Mouse (Mus musculus) brown adipose tissue, adult 24 weeks (tissue): ENCODE results near the gene Nup210l. TPM values are rescaled to one million over a fixed set of nuclear protein-coding genes. Genes with fewer than 3 reads are reported as not detected.
"Not testable (repeated sequence)": the region's sequence is repeated elsewhere in the genome, so short reads cannot be mapped to it uniquely, and the experiment has no call there.

Experiments
- H3K27ac ChIP-seq: fragments of 200-500 bp; replicated peaks from 2 replicates; pipeline ENCODE4 v1.5.1; 2012; ENCODE audit warnings: low read depth, mild to moderate bottlenecking, low read length
- H3K4me1 ChIP-seq: fragments of 200-500 bp; 2 replicates; pipeline ENCODE4 v1.6.1; 2012; ENCODE audit warnings: low read length, mixed read lengths; ENCODE audit not compliant: control insufficient read depth, insufficient read depth, insufficient read length
- H3K4me3 ChIP-seq: fragments of 200-500 bp; 2 replicates; pipeline ENCODE4 v1.5.1; 2012; ENCODE audit warnings: low read depth, mild to moderate bottlenecking, low read length, moderate library complexity; ENCODE audit not compliant: insufficient read depth
- polyA plus RNA-seq: library from polyadenylated mRNA; stranded (reverse); fragments of >200 nt; gene quantifications from 2 replicates; pipeline ENCODE4 v1.2.4, GENCODE M21; 2012; ENCODE audit not compliant: missing spikeins, insufficient read depth, insufficient read length

Gene Nup210l
- polyA plus RNA-seq, 1 experiment: 0.20 TPM

DNA sequence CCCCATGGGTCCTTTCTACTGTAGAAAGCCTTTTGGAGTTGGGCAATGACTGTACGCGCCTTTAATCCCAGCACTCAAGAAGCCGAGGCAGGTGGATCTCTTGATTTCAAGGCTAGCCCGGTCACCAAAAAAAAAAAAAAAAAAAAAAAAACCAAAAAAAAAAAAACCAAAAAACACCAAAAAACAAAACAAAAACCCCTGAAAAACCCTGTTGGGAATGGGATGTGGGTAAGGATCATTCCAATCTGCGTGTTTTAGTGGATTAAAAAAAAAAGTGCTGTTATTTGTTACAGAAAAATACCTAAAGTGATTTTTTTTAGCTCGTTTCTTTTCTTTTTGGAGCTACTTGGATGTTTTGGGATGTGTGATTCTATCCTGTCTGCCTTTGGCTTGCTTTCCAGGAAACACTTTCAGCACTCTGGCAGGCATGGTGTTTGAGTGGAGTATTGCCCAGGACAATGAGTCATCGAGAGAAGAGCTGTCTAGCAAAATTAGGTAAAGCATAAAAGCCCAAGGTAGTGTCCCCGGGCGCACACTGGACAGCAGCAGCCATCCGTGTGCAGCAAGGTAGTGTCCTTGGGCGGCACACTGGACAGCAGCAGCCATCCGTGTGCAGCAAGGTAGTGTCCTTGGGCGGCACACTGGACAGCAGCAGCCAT lies 14.3 kb downstream of the Nup210l start:
- Histone ChIP-seq H3K4me1 (no peaks in the 10 kb centered on the region), H3K4me3 (no peak overlapping the region), H3K27ac (no peak overlapping the region)

DNA sequence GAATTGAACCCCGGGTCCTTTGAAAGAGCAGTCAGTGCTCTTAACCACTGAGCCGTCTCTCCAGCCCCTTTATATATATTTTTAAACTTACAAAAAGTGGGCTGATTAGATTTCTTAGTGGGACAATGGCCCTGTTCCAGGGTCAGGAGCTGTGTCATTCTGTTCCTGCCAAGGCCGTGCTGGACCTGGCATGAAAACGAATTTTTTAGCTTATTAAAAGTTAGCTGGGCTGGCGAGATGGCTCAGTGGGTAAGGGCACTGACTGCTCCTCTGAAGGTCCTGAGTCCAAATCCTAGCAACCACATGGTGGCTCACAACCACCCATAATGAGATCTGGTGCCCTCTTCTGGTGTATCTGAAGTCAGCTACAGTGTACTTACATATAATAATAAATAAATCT lies 18.1 kb downstream of the Nup210l start:
- not testable (repeated sequence) for H3K4me3 ChIP-seq, H3K4me1 ChIP-seq, H3K27ac ChIP-seq

DNA sequence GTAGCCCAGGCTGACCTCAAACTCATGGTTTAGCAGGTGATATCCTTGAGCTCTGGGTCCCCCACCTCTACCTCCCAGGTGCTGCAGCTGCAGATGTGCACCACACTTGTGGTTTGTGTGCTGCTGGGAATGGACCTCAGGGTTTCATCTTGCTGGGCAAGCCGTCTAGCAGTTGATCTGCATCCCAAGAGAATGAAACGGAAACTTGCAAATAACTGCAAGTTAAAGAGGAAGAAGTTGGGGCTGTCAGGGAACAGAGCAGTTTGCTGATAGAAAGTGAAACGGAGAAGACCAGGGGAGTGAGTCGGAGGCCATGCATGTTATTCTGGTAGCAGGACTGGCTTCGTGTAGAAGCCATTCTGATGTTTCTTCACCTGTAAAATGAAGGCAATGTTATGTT lies 21.8 kb downstream of the Nup210l start:
- H3K4me1 ChIP-seq: no peaks in the 10 kb centered on the region
- H3K27ac ChIP-seq: no peak overlapping the region
- no peak overlapping the region for H3K4me3 ChIP-seq

DNA sequence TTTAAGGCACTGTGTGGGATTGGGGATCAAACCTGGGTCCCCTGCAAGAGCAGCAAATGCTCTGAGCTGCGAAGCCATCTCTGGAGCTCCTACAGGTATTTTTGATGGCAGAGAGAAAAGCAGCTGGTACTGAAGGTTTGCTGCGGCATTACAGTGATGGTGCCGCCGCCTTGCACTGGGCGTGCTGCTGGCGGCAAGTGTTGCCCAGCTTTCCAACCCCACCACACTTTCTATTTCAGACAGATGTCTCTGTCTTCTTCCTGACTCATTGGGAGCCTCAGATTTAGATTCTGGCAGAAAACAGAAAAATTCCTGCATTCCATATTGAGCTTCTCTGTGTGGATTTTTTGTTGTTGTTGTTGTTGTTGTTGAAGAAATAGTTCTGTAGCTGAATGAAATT lies 23.9 kb downstream of the Nup210l start:
- no peaks in the 10 kb centered on the region for H3K4me1 ChIP-seq
- H3K4me3 ChIP-seq: no peak overlapping the region
- no peak overlapping the region for H3K27ac ChIP-seq

DNA sequence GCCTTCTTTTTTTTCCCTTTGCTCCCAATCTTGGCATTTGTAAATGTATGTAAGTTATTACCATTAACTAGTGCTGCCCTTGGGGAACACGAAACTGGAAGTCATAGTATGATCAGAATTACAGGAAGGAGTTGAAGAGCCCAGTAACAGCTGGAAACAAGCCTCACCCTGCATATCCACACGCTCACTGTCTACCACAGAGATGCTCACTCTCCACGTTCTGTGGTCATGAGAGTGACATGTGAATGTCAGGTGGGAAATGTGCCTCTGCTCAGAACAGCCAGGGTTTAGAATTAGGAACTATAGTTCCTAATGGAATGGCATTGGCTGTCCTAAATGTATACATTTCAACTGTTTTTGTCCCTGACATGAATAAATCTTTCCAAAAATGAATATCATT lies 28.8 kb downstream of the Nup210l start:
- Histone ChIP-seq H3K4me1 (no peaks in the 10 kb centered on the region), H3K27ac (no peak overlapping the region), H3K4me3 (no peak overlapping the region)

DNA sequence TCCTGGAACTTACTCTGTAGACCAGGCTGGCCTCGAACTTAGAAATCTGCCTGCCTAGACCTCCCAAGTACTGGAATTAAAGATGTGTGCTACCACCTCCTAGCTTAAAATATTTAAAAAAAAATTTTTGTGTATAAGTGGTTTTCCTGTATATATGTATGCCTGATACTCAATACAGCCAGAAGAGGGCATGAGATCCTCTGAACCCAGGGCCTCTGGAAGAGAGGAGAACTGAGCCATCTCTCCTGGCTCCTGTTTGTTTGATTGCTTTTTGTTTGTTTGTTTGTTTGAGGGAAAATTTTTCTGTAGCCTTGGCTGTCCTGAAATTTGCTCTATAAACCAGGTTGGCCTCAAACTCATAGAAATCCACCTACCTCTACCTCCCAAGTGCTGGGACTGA lies 29.4 kb downstream of the Nup210l start:
- H3K27ac ChIP-seq: no peak overlapping the region
- no peaks in the 10 kb centered on the region for H3K4me1 ChIP-seq
- no peak overlapping the region for H3K4me3 ChIP-seq

DNA sequence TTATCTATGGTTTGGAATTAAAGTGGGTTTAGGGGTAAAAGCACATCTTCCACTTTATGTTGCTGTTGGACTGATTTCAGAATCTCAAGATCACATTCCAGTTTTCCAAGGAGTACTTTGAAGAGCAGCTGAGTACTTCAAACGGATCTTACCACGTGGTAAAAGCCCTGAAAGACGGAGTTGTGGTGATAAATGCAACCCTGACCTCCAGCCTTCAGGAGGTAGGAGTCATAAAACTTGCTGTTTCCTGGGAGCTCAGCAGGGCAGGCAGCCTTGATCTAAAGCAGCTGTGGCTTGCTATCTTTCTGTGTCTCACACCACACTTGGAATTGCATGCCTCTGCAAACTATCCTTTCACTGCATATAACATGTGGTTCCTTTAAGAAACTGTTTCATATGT lies 30.6 kb downstream of the Nup210l start:
- Histone ChIP-seq H3K4me1 (no peaks in the 10 kb centered on the region), H3K27ac (no peak overlapping the region), H3K4me3 (no peak overlapping the region)

DNA sequence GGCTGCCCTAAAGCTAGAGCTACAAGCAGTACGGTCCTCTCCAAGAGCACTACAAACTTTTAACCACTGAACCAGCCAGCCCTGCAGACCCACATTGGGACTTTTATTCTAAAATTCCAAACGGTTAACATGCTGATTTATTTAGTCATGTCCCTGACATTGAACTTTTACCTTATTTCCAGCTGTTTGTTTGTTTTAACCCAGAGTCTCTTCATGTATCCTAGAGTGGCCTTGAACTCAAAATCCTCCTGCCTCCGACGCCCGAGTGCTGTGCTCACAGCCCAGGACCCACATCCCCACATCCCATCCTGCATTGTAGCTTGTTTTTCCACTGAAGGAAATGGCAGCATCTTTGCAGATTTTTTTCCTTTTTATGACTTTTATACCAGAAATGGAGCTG lies 31.1 kb downstream of the Nup210l start:
- no peak overlapping the region for H3K4me3 ChIP-seq
- no peaks in the 10 kb centered on the region for H3K4me1 ChIP-seq
- no peak overlapping the region for H3K27ac ChIP-seq

DNA sequence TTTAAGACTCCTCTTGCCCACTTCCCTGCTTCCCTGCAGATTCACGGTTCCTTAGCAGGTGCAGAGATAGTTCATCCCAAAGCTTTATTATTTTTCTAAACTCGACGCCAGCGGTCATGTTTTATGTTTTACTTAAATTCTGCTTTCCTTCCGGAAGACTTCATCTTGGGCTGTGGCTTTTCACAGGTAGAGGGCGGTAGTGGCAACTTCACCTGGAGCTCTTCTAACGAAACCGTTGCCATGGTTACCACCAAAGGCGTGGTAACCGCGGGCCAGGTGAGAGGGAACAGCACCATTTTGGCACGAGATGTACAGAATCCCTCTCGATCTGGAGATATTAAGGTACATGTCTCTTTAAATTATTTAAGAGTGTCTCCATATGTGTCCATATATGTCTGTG lies 32.7 kb downstream of the Nup210l start:
- Histone ChIP-seq H3K27ac (no peak overlapping the region), H3K4me1 (no peaks in the 10 kb centered on the region), H3K4me3 (no peak overlapping the region)

DNA sequence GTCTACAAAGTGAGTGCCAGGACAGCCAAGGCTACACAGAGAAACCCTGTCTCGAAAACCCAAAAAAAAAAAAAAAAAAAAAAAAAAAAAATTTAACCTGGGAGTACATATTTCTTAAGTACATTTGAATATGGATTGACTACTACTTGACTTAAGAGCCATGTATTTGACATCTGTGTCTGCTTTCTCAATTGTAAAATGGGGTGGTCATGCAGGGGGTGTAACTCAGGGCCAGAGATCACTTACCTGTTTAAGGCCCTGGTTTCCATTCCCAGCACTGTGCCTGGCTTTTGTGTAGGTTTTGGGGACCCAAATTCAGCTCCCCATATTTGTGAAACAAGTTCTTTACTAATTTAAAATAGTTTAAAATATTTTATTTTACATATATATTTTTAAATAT lies 33.7 kb downstream of the Nup210l start:
- Histone ChIP-seq H3K27ac (no peak overlapping the region), H3K4me3 (no peak overlapping the region), H3K4me1 (no peaks in the 10 kb centered on the region)

DNA sequence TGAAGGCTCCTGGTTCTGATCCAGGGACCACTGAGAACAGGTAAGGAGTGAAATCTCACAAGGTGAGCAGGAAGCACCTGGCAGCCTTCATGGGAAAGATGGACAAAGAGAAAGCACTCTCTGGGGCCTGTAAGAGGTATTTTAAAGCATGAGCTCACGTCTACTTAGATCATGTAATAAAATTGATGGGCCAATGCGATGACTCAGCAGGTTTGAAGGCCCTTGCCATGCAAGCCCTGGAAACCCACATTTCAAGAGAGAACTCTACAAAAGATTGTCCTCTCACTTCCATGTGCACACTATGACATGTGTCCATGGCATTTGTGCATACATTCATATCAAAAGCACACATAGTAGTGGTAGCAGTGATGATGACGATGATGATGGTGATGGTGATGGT lies 36.0 kb downstream of the Nup210l start:
- Histone ChIP-seq H3K4me1 (no peaks in the 10 kb centered on the region), H3K27ac (no peak overlapping the region), H3K4me3 (no peak overlapping the region)

DNA sequence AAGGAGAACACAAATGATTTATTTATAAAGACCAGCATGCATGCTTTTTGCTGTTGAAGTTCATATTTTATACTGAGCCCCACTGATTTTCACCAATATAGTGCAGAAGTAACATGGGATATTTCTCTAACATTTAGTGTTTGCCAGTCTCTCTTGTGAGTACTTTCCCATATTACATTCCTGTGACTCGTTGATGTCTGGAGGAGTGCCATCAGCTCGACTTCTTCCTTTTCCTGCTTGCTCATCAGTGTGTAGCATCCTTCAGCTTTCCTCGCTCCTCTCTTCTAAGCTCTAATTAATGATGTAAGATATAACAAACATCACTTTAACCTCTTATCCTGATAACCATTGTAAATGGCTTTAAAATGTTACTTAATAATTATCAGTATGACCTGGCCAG lies 41.5 kb downstream of the Nup210l start:
- Histone ChIP-seq H3K27ac (no peak overlapping the region), H3K4me1 (no peaks in the 10 kb centered on the region), H3K4me3 (no peak overlapping the region)

DNA sequence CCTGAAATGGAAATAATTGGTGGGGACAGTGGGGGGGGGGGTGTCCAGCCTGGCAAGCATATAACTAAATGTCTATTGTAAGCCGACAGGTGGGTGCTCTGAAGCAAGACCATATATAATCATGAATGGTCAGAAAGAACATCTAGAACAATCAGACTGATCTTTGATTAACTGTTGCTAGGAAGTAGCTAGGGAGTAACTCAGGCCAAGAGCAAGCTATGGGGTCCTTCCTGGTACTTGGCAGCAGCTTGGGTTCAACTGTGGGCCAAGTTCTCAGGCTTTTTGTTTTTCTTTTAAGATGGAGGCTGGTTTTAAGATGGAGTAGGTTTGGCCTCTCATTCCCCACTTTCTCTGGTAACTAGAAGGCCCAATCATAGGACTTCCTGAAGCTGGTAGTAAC lies 42.7 kb downstream of the Nup210l start:
- no peak overlapping the region for H3K4me3 ChIP-seq
- H3K4me1 ChIP-seq: no peaks in the 10 kb centered on the region
- no peak overlapping the region for H3K27ac ChIP-seq

DNA sequence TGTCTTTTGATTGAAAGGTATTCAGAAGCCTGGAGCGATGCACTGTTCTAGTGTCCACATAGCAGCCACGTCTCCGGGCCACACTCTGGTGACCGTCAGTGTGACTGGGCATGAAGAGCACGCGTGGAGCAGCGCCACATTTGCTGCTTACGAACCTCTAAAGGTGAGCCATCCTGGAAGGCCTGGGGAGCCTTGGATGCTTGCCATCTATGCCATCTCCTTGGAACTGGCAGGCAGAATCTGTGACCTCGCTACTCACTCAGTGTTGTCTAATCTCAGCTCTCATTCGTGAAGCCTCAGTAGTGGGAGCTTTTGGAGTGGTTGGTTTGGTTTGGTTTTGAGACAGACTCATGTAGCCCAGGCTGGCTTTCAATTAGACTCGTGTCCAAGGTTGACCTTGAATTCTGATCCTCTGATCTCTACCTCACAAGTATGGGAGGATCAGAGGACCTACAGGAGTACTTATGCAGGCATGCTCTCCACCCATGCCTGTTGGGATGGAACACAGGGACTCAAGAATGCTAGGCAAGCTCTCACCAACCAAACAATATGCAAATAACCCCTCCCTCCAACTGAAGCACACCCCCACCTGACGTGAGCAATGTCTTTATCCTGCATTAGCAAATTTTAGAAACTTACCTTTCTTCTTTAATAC lies 47.3 kb downstream of the Nup210l start:
- Histone ChIP-seq H3K4me3 (no peak overlapping the region), H3K27ac (no peak overlapping the region), H3K4me1 (no peaks in the 10 kb centered on the region)

DNA sequence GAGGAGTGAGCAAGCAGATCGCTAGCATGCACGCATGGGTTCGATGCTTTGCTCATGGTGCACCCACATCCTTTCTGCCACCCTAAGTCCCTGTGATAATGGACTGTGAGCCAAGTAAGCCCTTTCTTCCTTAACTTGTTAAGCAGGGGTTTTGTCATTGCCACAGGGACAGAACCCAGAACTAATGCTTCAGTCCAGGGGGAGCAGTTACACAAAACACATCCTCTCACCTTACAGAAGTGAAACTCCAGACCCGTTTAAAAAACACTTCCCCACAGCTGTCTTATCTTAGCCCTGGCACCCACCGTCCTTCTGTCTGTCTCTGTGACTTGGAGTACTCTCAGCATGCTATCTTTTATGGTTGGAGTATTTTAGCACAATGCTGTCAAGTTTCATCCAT lies 52.1 kb downstream of the Nup210l start:
- Histone ChIP-seq H3K4me3 (no peak overlapping the region), H3K4me1 (no peaks in the 10 kb centered on the region), H3K27ac (no peak overlapping the region)

DNA sequence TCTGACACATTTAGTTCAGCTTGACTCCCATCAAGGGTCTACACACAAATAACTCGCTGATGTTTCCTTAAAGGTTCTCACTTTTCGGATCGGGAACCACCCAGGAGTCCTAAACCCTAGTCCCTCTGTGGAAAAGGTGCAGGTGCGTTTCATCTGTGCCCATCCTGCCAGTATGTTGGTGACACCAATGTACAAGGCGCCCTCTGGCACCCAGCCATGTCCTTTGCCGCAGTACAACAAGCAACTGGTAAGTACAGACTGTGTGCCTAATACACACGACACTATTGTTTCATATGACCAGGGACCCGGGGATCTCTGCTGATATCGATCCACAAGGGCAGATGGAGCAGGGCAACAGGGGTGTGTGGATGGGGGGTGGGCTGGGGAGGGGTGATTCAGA lies 55.8 kb downstream of the Nup210l start:
- no peak overlapping the region for H3K4me3 ChIP-seq
- H3K27ac ChIP-seq: no peak overlapping the region
- no peaks in the 10 kb centered on the region for H3K4me1 ChIP-seq
